Mouse (Mus musculus) CH12.LX (cell line): ENCODE measurements around the gene Arl16. TPM values are rescaled to one million over a fixed set of nuclear protein-coding genes. Genes with fewer than 3 reads are reported as not detected.

Source experiments
- DNase-seq: peaks from one replicate; pipeline ENCODE4 v3.0.0-alpha.2; 2013; ENCODE audit errors: extremely low read depth
- H3K27ac ChIP-seq: 2 replicates; pipeline ENCODE4 v1.5.1; 2012; ENCODE audit warnings: low read depth, mild to moderate bottlenecking, control low read depth, moderate library complexity; ENCODE audit not compliant: insufficient read depth
- H3K27me3 ChIP-seq: replicated peaks from 2 replicates; pipeline ENCODE3; 2012; ENCODE audit warnings: inconsistent platforms
- H3K36me3 ChIP-seq, 2 experiments: replicated peaks in 1 of 2; 2 replicates each; pipeline versions ENCODE3 to v1.6.1; 2012; ENCODE audit warnings: inconsistent platforms in 1 of 2, low read length in 1 of 2, mild to moderate bottlenecking in 1 of 2, mixed read lengths in 1 of 2, moderate library complexity in 1 of 2; ENCODE audit not compliant: control insufficient read depth in 1 of 2, insufficient read depth in 1 of 2
- H3K4me1 ChIP-seq, 2 experiments: 2 replicates each; pipeline ENCODE4 v1.6.1; 2012; ENCODE audit warnings: inconsistent platforms in 1 of 2, moderate library complexity in 1 of 2; ENCODE audit not compliant: insufficient read depth in 2 of 2, control insufficient read depth in 1 of 2
- H3K4me2 ChIP-seq: 2 replicates; pipeline ENCODE4 v1.6.1; 2012; ENCODE audit warnings: low read depth, mild to moderate bottlenecking, control low read depth; ENCODE audit not compliant: poor library complexity, insufficient read depth, severe bottlenecking
- H3K4me3 ChIP-seq, 3 experiments: fragments of 150-350 bp in 1 of 3; sonication (generic) in 1 of 3; replicated peaks in 1 of 3; 2 replicates each; pipeline versions ENCODE3 to v1.5.1; 2011 to 2012; ENCODE audit warnings: low read depth in 2 of 3, low read length in 2 of 3, mild to moderate bottlenecking in 2 of 3, moderate library complexity in 2 of 3, control low read depth in 1 of 3, improper control_type of control experiment in 1 of 3, inconsistent platforms in 1 of 3, mixed read lengths in 1 of 3; ENCODE audit not compliant: poor library complexity in 1 of 3
- H3K79me2 ChIP-seq: replicated peaks from 2 replicates; pipeline ENCODE4 v1.6.1; 2012; ENCODE audit warnings: mild to moderate bottlenecking, moderate library complexity; ENCODE audit not compliant: control insufficient read depth, poor library complexity, insufficient read depth, severe bottlenecking; ENCODE audit errors: extremely low read depth
- H3K9ac ChIP-seq: 2 replicates; pipeline ENCODE4 v1.6.1; 2012; ENCODE audit warnings: low read depth, mild to moderate bottlenecking, control low read depth, moderate library complexity; ENCODE audit not compliant: insufficient read depth
- H3K9me3 ChIP-seq: replicated peaks from 2 replicates; pipeline ENCODE3; 2012; ENCODE audit warnings: low read length, inconsistent platforms, mixed read lengths
- CHD1 ChIP-seq: IDR thresholded peaks from 2 replicates; pipeline ENCODE4 v1.6.1; 2012; ENCODE audit warnings: low read depth, low read length, improper control_type of control experiment, inconsistent platforms
- CTCF ChIP-seq, 2 experiments: IDR thresholded peaks in 1 of 2; conservative IDR thresholded peaks in 1 of 2; 2 replicates each; pipeline ENCODE4 v1.5.1; 2011 to 2012; ENCODE audit warnings: low read depth in 2 of 2, low read length in 2 of 2, improper control_type of control experiment in 1 of 2, inconsistent platforms in 1 of 2, mild to moderate bottlenecking in 1 of 2, moderate library complexity in 1 of 2
- ETS1 ChIP-seq: conservative IDR thresholded peaks from 2 replicates; pipeline ENCODE4 v1.6.1; 2012; ENCODE audit warnings: low read depth, mild to moderate bottlenecking, inconsistent platforms, low read length, improper control_type of control experiment, moderate library complexity
- GABPA ChIP-seq: IDR thresholded peaks from 2 replicates; pipeline ENCODE4 v1.6.1; 2012; ENCODE audit warnings: low read depth, low read length, improper control_type of control experiment, inconsistent platforms; ENCODE audit not compliant: insufficient replicate concordance
- JUN ChIP-seq: IDR thresholded peaks from 2 replicates; pipeline ENCODE4 v1.6.1; 2011; ENCODE audit warnings: low read depth, mild to moderate bottlenecking, low read length, improper control_type of control experiment, moderate library complexity; ENCODE audit not compliant: insufficient read depth
- JUND ChIP-seq: conservative IDR thresholded peaks from 2 replicates; pipeline ENCODE4 v1.6.1; 2011; ENCODE audit warnings: low read depth, low read length, improper control_type of control experiment
- KAT2A ChIP-seq: IDR thresholded peaks from 2 replicates; pipeline ENCODE4 v1.6.1; 2012; ENCODE audit warnings: low read length, improper control_type of control experiment, inconsistent platforms; ENCODE audit not compliant: insufficient replicate concordance
- MEF2A ChIP-seq: IDR thresholded peaks from 2 replicates; pipeline ENCODE4 v1.6.1; 2014; ENCODE audit warnings: low read depth, mild to moderate bottlenecking, inconsistent platforms, low read length, improper control_type of control experiment, borderline replicate concordance
- MXI1 ChIP-seq: IDR thresholded peaks from 2 replicates; pipeline ENCODE4 v1.6.1; 2011; ENCODE audit warnings: mild to moderate bottlenecking, low read depth, low read length, improper control_type of control experiment
- NELFE ChIP-seq: IDR thresholded peaks from 2 replicates; pipeline ENCODE4 v1.6.1; 2011; ENCODE audit warnings: low read depth, low read length, improper control_type of control experiment
- NRF1 ChIP-seq: IDR thresholded peaks from 2 replicates; pipeline ENCODE4 v1.6.1; 2014; ENCODE audit warnings: low read depth, mild to moderate bottlenecking, inconsistent platforms, low read length, improper control_type of control experiment, moderate library complexity
- PAX5 ChIP-seq: IDR thresholded peaks from 2 replicates; pipeline ENCODE4 v1.6.1; 2012; ENCODE audit warnings: low read length, inconsistent platforms, mixed read lengths
- POLR2A ChIP-seq: IDR thresholded peaks from 2 replicates; pipeline ENCODE4 v1.6.1; 2011; ENCODE audit warnings: low read depth, mild to moderate bottlenecking, improper control_type of control experiment, low read length
- POLR2AphosphoS2 ChIP-seq: IDR thresholded peaks from 2 replicates; pipeline ENCODE4 v1.6.1; 2011; ENCODE audit warnings: low read depth, low read length, improper control_type of control experiment
- RAD21 ChIP-seq: IDR thresholded peaks from 2 replicates; pipeline ENCODE4 v1.6.1; 2011; ENCODE audit warnings: low read depth, mild to moderate bottlenecking, low read length, improper control_type of control experiment, moderate library complexity
- SIN3A ChIP-seq: IDR thresholded peaks from 2 replicates; pipeline ENCODE4 v1.6.1; 2012; ENCODE audit warnings: low read length, improper control_type of control experiment, inconsistent platforms
- SMC3 ChIP-seq: IDR thresholded peaks from 2 replicates; pipeline ENCODE4 v1.6.1; 2011; ENCODE audit warnings: low read depth, low read length, improper control_type of control experiment
- TCF12 ChIP-seq: IDR thresholded peaks from 2 replicates; pipeline ENCODE4 v1.6.1; 2014; ENCODE audit warnings: low read depth, mild to moderate bottlenecking, inconsistent platforms, low read length, improper control_type of control experiment
- USF1 ChIP-seq: IDR thresholded peaks from 2 replicates; pipeline ENCODE4 v1.6.1; 2014; ENCODE audit warnings: low read depth, mild to moderate bottlenecking, inconsistent platforms, low read length, improper control_type of control experiment
- ZC3H11A ChIP-seq: IDR thresholded peaks from 2 replicates; pipeline ENCODE4 v1.6.1; 2012; ENCODE audit warnings: low read depth, mild to moderate bottlenecking, inconsistent platforms, low read length, improper control_type of control experiment
- ZKSCAN1 ChIP-seq: IDR thresholded peaks from 2 replicates; pipeline ENCODE4 v1.6.1; 2012; ENCODE audit warnings: low read depth, inconsistent platforms, low read length, improper control_type of control experiment, borderline replicate concordance
- ZMIZ1 ChIP-seq: IDR thresholded peaks from 2 replicates; pipeline ENCODE4 v1.6.1; 2012; ENCODE audit warnings: low read depth, mild to moderate bottlenecking, inconsistent platforms, low read length, improper control_type of control experiment
- ZNF384 ChIP-seq: IDR thresholded peaks from 2 replicates; pipeline ENCODE4 v1.6.1; 2012; ENCODE audit warnings: low read depth, low read length, improper control_type of control experiment, inconsistent platforms
- dilution Hi-C: fragments of 300-500 bp; cut with MboI; formaldehyde crosslinking; loops from 2 replicates; pipeline ENCODE4 v1.14.3; 2020; ENCODE audit warnings: low sequenced_read_pairs; ENCODE audit not compliant: extremely low pct_unique_long_range_greater_than_20kb, extremely low pct_ligation_motif_present
- in situ Hi-C: fragments of 300-500 bp; cut with MboI; formaldehyde crosslinking; loops from 3 replicates; pipeline ENCODE4 v1.14.3; 2019; ENCODE audit warnings: low sequenced_read_pairs, low pct_ligation_motif_present, low pct_unique_long_range_greater_than_20kb, mixed read lengths
- polyA plus RNA-seq: library from polyadenylated mRNA; unstranded; fragments of >175 nt; gene quantifications from 2 replicates; pipeline ENCODE4 v1.2.1, GENCODE M21; 2012; ENCODE audit warnings: low read depth; ENCODE audit not compliant: insufficient read length
- total RNA-seq, 2 experiments: library from RNA; depleted of rRNA; stranded (reverse); fragments of 300-350 nt in 1 of 2; fragments of >200 nt in 1 of 2; gene quantifications; 2 replicates each; pipeline ENCODE4 v1.2.3; 2012 to 2014

The Arl16 gene
- total and polyA plus RNA-seq, 3 experiments = 22.8 to 42.6 (median 24.8) TPM

GRCm38 (mm10) chr11:120507611-120508289 lies 40.3 kb upstream of the Arl16 start:
- Histone ChIP-seq H3K4me3 (no peak overlapping the region), H3K4me2 (no peak overlapping the region), H3K4me1 (peaks cover 5 to 15% of the 10 kb centered on the region in 2 experiments)

GRCm38 (mm10) chr11:120506899-120507298 lies 39.5 kb upstream of the Arl16 start:
- H3K4me1 ChIP-seq = peaks cover 5 to 15% of the 10 kb centered on the region in 2 experiments
- no peak overlapping the region for H3K4me2 ChIP-seq
- no peaks in the 10 kb centered on the region for H3K79me2 ChIP-seq
- no peaks in the 10 kb centered on the region for H3K9me3 ChIP-seq
- no peak overlapping the region for H3K9ac ChIP-seq
- no peak overlapping the region for H3K4me3 ChIP-seq
- in situ Hi-C loops = no loop called here
- H3K27ac ChIP-seq = no peak overlapping the region
- TF ChIP-seq SIN3A (0 out of 2 replicates have a peak, but pooled peaks have one; percentile 9), CHD1 (no peak), RAD21 (peak; percentile 64), SMC3 (peak; percentile 58), MXI1 (no peak), CTCF (conservative IDR thresholded peaks at IDR 0.05 in 1 of 2, IDR thresholded peaks at IDR 0.05 in 1 of 2; ENCODE audit: low read depth in 2 of 2, low read length in 2 of 2) (peak in 1 of 2 experiments; percentile 83; a peak in 3 of 4 replicates), POLR2AphosphoS2 (no peak)
- dilution Hi-C loops = no loop called here
- peaks cover 2% of the 10 kb centered on the region for H3K27me3 ChIP-seq
- no peak for DNase-seq
- no peaks in the 10 kb centered on the region for H3K36me3 ChIP-seq

More at GRCm38 (mm10) chr11:120507611-120508289, 40.3 kb upstream of the Arl16 start:
- TF ChIP-seq ZNF384 (no peak), KAT2A (no peak), SMC3 (no peak), JUN (no peak), ZKSCAN1 (no peak), ZC3H11A (no peak), NRF1 (no peak)
- dilution Hi-C loops (no loop called here), in situ Hi-C loops (no loop called here)
- Histone ChIP-seq H3K27me3 (peaks cover 2% of the 10 kb centered on the region), H3K79me2 (no peaks in the 10 kb centered on the region), H3K36me3 (no peaks in the 10 kb centered on the region), H3K9ac (no peak overlapping the region), H3K9me3 (no peaks in the 10 kb centered on the region), H3K27ac (no peak overlapping the region)
- no peak for DNase-seq

GRCm38 (mm10) chr11:120505661-120506060 lies 38.3 kb upstream of the Arl16 start:
- Histone ChIP-seq H3K79me2 (no peaks in the 10 kb centered on the region), H3K36me3 (no peaks in the 10 kb centered on the region), H3K4me2 (no peak overlapping the region), H3K27me3 (peaks cover 2% of the 10 kb centered on the region), H3K4me3 (no peak overlapping the region), H3K4me1 (peaks cover 5 to 10% of the 10 kb centered on the region in 2 experiments), H3K27ac (no peak overlapping the region)
- in situ Hi-C loops = no loop called here
- DNase-seq = no peak
- no peak for TF ChIP-seq NELFE
- TF ChIP-seq ZMIZ1 = no peak
- no peak for TF ChIP-seq CTCF (conservative IDR thresholded peaks at IDR 0.05 in 1 of 2, IDR thresholded peaks at IDR 0.05 in 1 of 2; ENCODE audit: low read depth in 2 of 2, low read length in 2 of 2)
- no peak for TF ChIP-seq ETS1
- TF ChIP-seq JUND = no peak
- TF ChIP-seq POLR2A = no peak
- TF ChIP-seq CHD1 = no peak
- TF ChIP-seq MEF2A = no peak
- no peak for TF ChIP-seq USF1
- TF ChIP-seq RAD21 = no peak
- TF ChIP-seq PAX5 = no peak
- no peak for TF ChIP-seq TCF12
- TF ChIP-seq GABPA = no peak
- TF ChIP-seq POLR2AphosphoS2 = no peak
- TF ChIP-seq, all 38 proteins: peak for 0
- Histone ChIP-seq H3K9me3 (no peaks in the 10 kb centered on the region), H3K9ac (no peak overlapping the region)
- dilution Hi-C loops = no loop called here
